Mouse (Mus musculus): Measurements from ENCODE around the gene Ppm1j. TPM values are rescaled to one million over a fixed set of nuclear protein-coding genes. Genes with fewer than 3 reads are reported as not detected.
A peak's percentile ranks its signal among the peaks of the same experiment; 100 is the strongest.

Gene Ppm1j
- polyA plus RNA-seq, 1 experiment: 0.58 TPM

DNA sequence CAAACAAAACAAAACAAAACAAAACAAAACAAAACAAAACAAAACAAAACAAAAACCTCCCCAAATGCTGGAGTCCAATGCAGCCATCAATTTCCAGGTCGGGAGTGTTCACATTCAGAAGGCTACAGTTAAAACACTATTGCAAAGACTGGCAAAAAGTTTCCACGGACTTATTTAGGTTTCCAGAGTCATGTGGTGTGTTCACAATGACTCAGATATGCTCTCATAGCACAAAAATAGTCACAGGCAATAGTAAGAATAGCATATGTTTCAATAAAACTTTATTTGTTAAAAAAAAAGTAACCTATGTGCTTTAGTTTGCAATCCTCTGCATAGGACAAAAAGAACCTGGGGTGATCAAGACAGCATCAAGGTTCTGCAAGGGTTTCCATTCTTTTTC, 13.7 kb upstream of the Ppm1j start:
- Histone ChIP-seq H3K79me2 (ENCODE audit: control insufficient read depth, insufficient read depth) (no peaks in the 10 kb centered on the region), H3K4me2 (ENCODE audit: low read depth) (peak overlapping the region; percentile 45), H3K36me3 (ENCODE audit: control insufficient read depth, insufficient read depth) (no peaks in the 10 kb centered on the region), H3K27me3 (ENCODE audit: control insufficient read depth, insufficient read depth, insufficient read length) (no peaks in the 10 kb centered on the region), H3K4me3 (no peak overlapping the region), H3ac (ENCODE audit: control insufficient read depth, insufficient read length) (no peak overlapping the region)
- peak; percentile 61 for TF ChIP-seq USF1 (IDR thresholded peaks at IDR 0.05; ENCODE audit: low read depth)
- no peak for TF ChIP-seq TCF3 (IDR thresholded peaks at IDR 0.05; ENCODE audit: insufficient read length, low read depth)
- 0 out of 2 replicates have a peak, but pooled peaks have one; percentile 1 for TF ChIP-seq CEBPB (IDR thresholded peaks at IDR 0.05; ENCODE audit: insufficient read depth, poor library complexity, severe bottlenecking)
- TF ChIP-seq POLR2AphosphoS2 (IDR thresholded peaks at IDR 0.05; ENCODE audit: insufficient read length, low read depth): no peak

DNA sequence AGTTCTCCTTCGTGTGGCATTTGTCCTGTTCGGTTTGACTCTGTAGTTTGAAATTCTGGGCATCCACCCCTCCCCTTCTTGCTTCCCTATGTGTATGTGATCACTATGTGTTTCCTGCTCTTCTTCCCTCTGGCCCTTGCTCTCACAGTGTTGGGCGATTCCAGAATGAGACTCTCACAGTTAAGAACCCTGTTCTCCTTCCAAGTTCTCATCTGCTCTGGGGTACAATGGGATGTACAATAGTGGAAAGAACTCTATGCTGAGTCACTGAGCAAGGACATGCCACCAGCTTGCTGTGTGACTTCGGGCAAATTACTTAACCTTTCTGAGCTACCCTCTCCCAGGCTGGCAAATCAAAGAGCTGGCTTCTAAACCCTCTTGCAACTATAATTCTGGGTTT, 13.1 kb upstream of the Ppm1j start:
- no peaks in the 10 kb centered on the region for H3K27me3 ChIP-seq (ENCODE audit: control insufficient read depth, insufficient read depth, insufficient read length)
- no peak overlapping the region for H3ac ChIP-seq (ENCODE audit: control insufficient read depth, insufficient read length)
- no peak overlapping the region for H3K4me3 ChIP-seq
- H3K4me2 ChIP-seq (ENCODE audit: low read depth): no peak overlapping the region
- TF ChIP-seq E2F4 (IDR thresholded peaks at IDR 0.05; ENCODE audit: insufficient read depth): no peak
- TF ChIP-seq CEBPB (IDR thresholded peaks at IDR 0.05; ENCODE audit: insufficient read depth, poor library complexity, severe bottlenecking): no peak
- TF ChIP-seq MYOG (IDR thresholded peaks at IDR 0.05; ENCODE audit: control insufficient read depth in 1 of 3, insufficient read depth in 1 of 3, insufficient read length in 2 of 3, low read depth in 2 of 3): no peak
- no peak for TF ChIP-seq MYOD1 (IDR thresholded peaks at IDR 0.05; ENCODE audit: control insufficient read depth in 1 of 3, insufficient read length in 2 of 3, low read depth in 2 of 3)
- TF ChIP-seq REST (IDR thresholded peaks at IDR 0.05; ENCODE audit: insufficient read depth, insufficient read length): no peak
- TF ChIP-seq SRF (IDR thresholded peaks at IDR 0.05; ENCODE audit: control insufficient read depth, insufficient read length, low read depth): no peak
- TF ChIP-seq TCF12 (IDR thresholded peaks at IDR 0.05; ENCODE audit: insufficient read depth, poor library complexity, severe bottlenecking): no peak
- TF ChIP-seq MAX (IDR thresholded peaks at IDR 0.05; ENCODE audit: low read depth): no peak
- no peak for TF ChIP-seq POLR2A (IDR thresholded peaks at IDR 0.05; ENCODE audit: insufficient read length, low read depth)
- no peak for TF ChIP-seq TCF3 (IDR thresholded peaks at IDR 0.05; ENCODE audit: insufficient read length, low read depth)
- TF ChIP-seq POLR2AphosphoS2 (IDR thresholded peaks at IDR 0.05; ENCODE audit: insufficient read length, low read depth): no peak
- TF ChIP-seq USF1 (IDR thresholded peaks at IDR 0.05; ENCODE audit: low read depth): no peak
- no peaks in the 10 kb centered on the region for H3K79me2 ChIP-seq (ENCODE audit: control insufficient read depth, insufficient read depth)
- no peaks in the 10 kb centered on the region for H3K36me3 ChIP-seq (ENCODE audit: control insufficient read depth, insufficient read depth)

DNA sequence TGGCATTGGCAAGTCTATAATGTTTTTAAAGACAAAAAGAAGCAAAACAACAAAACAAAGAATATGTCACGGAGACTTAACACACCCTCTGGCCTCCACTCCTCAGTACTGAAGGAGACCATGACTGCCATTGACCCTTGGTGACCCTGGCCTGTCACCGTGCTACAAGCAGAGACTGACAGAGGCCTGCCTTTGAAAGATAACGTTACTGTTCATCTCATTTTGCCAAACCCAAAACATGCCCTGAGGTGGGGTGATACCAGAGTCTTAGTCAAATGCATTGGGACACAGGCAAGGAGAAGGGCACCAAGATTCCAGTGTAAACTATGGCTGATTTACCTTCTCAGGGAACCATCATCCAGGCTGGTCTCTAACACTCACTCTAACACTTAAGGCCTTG, 11.7 kb upstream of the Ppm1j start:
- no peak overlapping the region for H3K4me3 ChIP-seq
- no peak for TF ChIP-seq E2F4 (IDR thresholded peaks at IDR 0.05; ENCODE audit: insufficient read depth)
- no peak for TF ChIP-seq MYOG (IDR thresholded peaks at IDR 0.05; ENCODE audit: control insufficient read depth in 1 of 3, insufficient read depth in 1 of 3, insufficient read length in 2 of 3, low read depth in 2 of 3)
- TF ChIP-seq POLR2A (IDR thresholded peaks at IDR 0.05; ENCODE audit: insufficient read length, low read depth): no peak
- no peak for TF ChIP-seq POLR2AphosphoS2 (IDR thresholded peaks at IDR 0.05; ENCODE audit: insufficient read length, low read depth)
- no peak for TF ChIP-seq TCF3 (IDR thresholded peaks at IDR 0.05; ENCODE audit: insufficient read length, low read depth)
- TF ChIP-seq MAX (IDR thresholded peaks at IDR 0.05; ENCODE audit: low read depth): no peak
- TF ChIP-seq REST (IDR thresholded peaks at IDR 0.05; ENCODE audit: insufficient read depth, insufficient read length): no peak
- no peak for TF ChIP-seq SRF (IDR thresholded peaks at IDR 0.05; ENCODE audit: control insufficient read depth, insufficient read length, low read depth)
- no peak for TF ChIP-seq USF1 (IDR thresholded peaks at IDR 0.05; ENCODE audit: low read depth)
- no peak for TF ChIP-seq TCF12 (IDR thresholded peaks at IDR 0.05; ENCODE audit: insufficient read depth, poor library complexity, severe bottlenecking)
- TF ChIP-seq MYOD1 (IDR thresholded peaks at IDR 0.05; ENCODE audit: control insufficient read depth in 1 of 3, insufficient read length in 2 of 3, low read depth in 2 of 3): no peak
- no peak for TF ChIP-seq CEBPB (IDR thresholded peaks at IDR 0.05; ENCODE audit: insufficient read depth, poor library complexity, severe bottlenecking)
- H3K27me3 ChIP-seq (ENCODE audit: control insufficient read depth, insufficient read depth, insufficient read length): no peaks in the 10 kb centered on the region
- H3K4me2 ChIP-seq (ENCODE audit: low read depth): no peak overlapping the region
- H3ac ChIP-seq (ENCODE audit: control insufficient read depth, insufficient read length): no peak overlapping the region
- no peaks in the 10 kb centered on the region for H3K79me2 ChIP-seq (ENCODE audit: control insufficient read depth, insufficient read depth)
- H3K36me3 ChIP-seq (ENCODE audit: control insufficient read depth, insufficient read depth): no peaks in the 10 kb centered on the region

DNA sequence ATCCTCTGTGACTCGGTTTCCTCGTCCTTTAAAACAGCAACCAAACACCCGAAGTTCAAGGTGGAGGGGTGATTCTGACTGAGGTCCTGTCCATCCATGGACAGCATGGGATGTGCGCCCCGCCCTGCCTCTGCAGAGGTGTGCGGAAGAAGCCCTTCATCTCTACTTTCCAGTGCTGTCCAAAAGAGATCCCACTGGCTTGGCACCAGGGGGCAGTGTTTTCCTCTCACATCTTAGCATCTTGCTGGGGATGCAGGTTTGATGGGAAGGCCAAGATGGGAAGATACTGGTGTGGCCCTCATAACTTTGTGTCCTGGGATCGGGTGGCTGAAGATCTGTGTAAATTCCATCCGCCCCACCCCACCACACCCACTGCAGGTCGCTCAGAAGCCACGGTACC, 10.8 kb upstream of the Ppm1j start:
- no peaks in the 10 kb centered on the region for H3K36me3 ChIP-seq (ENCODE audit: control insufficient read depth, insufficient read depth)
- H3K27me3 ChIP-seq (ENCODE audit: control insufficient read depth, insufficient read depth, insufficient read length): no peaks in the 10 kb centered on the region
- no peak overlapping the region for H3ac ChIP-seq (ENCODE audit: control insufficient read depth, insufficient read length)
- no peak overlapping the region for H3K4me2 ChIP-seq (ENCODE audit: low read depth)
- H3K79me2 ChIP-seq (ENCODE audit: control insufficient read depth, insufficient read depth): no peaks in the 10 kb centered on the region
- no peak for TF ChIP-seq USF1 (IDR thresholded peaks at IDR 0.05; ENCODE audit: low read depth)
- no peak for TF ChIP-seq POLR2A (IDR thresholded peaks at IDR 0.05; ENCODE audit: insufficient read length, low read depth)
- no peak for TF ChIP-seq POLR2AphosphoS2 (IDR thresholded peaks at IDR 0.05; ENCODE audit: insufficient read length, low read depth)
- no peak for TF ChIP-seq MAX (IDR thresholded peaks at IDR 0.05; ENCODE audit: low read depth)
- TF ChIP-seq MYOG (IDR thresholded peaks at IDR 0.05; ENCODE audit: control insufficient read depth in 1 of 3, insufficient read depth in 1 of 3, insufficient read length in 2 of 3, low read depth in 2 of 3): no peak
- no peak for TF ChIP-seq TCF3 (IDR thresholded peaks at IDR 0.05; ENCODE audit: insufficient read length, low read depth)
- TF ChIP-seq TCF12 (IDR thresholded peaks at IDR 0.05; ENCODE audit: insufficient read depth, poor library complexity, severe bottlenecking): no peak
- no peak for TF ChIP-seq CEBPB (IDR thresholded peaks at IDR 0.05; ENCODE audit: insufficient read depth, poor library complexity, severe bottlenecking)
- no peak for TF ChIP-seq E2F4 (IDR thresholded peaks at IDR 0.05; ENCODE audit: insufficient read depth)
- TF ChIP-seq MYOD1 (IDR thresholded peaks at IDR 0.05; ENCODE audit: control insufficient read depth in 1 of 3, insufficient read length in 2 of 3, low read depth in 2 of 3): no peak
- no peak for TF ChIP-seq SRF (IDR thresholded peaks at IDR 0.05; ENCODE audit: control insufficient read depth, insufficient read length, low read depth)
- no peak for TF ChIP-seq REST (IDR thresholded peaks at IDR 0.05; ENCODE audit: insufficient read depth, insufficient read length)
- no peak overlapping the region for H3K4me3 ChIP-seq

DNA sequence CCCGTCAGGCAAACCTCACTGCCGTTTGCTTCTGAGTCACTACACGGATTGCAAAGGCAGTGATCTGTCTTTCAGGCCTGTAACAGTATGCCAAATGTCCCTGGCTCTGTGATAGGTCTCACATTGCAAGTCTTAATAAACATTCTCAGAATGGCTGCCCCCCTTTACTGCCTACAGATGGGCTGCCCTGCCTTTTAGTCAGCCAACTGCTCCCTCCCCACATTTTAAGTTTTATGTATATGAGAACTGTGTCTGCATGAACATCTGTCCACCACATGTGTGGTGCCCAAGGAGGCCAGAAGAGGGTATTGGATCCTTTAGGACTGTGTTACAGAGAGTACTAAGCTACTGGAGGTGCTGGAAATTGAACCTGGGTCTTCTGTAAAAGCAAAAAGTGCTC, 9.9 kb upstream of the Ppm1j start:
- peaks cover 4% of the 10 kb centered on the region for H3K27me3 ChIP-seq (ENCODE audit: control insufficient read depth, insufficient read depth, insufficient read length)
- TF ChIP-seq TCF12 (IDR thresholded peaks at IDR 0.05; ENCODE audit: insufficient read depth, poor library complexity, severe bottlenecking): no peak
- no peak overlapping the region for H3K4me2 ChIP-seq (ENCODE audit: low read depth)
- H3K79me2 ChIP-seq (ENCODE audit: control insufficient read depth, insufficient read depth): no peaks in the 10 kb centered on the region
- no peak overlapping the region for H3K4me3 ChIP-seq
- no peak overlapping the region for H3ac ChIP-seq (ENCODE audit: control insufficient read depth, insufficient read length)
- H3K36me3 ChIP-seq (ENCODE audit: control insufficient read depth, insufficient read depth): no peaks in the 10 kb centered on the region

Measured in myocyte (in vitro differentiated cells).